Mouse (Mus musculus) kidney, postnatal 14 days (tissue): Measurements from ENCODE around the gene Gm44965.
A peak's percentile ranks its signal among the peaks of the same experiment; 100 is the strongest.

Experiments used
- DNase-seq: peaks from one replicate; pipeline ENCODE4 v3.0.0; 2022; ENCODE audit warnings: mixed read lengths

Gm44965 gene

DNA sequence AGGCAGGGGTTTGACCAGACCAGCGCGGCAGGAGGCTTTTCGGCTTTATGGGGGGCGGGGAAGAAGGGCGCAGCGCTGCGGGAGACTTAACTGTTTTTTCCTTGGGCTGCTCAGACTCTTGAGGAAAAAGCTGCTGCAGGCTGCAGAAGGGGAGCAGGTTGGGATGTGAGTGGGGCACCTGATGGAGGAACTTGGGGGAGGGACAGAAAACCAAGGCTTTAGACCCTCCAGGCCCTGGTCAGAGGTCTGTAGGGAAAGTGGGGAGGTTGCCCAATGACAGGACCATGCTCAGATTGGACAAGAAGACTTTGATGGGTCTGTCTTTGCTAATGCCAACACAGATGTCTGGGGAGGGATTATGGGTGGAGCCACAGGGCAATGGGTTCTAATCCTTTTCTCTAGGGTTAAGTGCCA lies 33.8 kb downstream of the Gm44965 start:
- peak; percentile 44 for DNase-seq

DNA sequence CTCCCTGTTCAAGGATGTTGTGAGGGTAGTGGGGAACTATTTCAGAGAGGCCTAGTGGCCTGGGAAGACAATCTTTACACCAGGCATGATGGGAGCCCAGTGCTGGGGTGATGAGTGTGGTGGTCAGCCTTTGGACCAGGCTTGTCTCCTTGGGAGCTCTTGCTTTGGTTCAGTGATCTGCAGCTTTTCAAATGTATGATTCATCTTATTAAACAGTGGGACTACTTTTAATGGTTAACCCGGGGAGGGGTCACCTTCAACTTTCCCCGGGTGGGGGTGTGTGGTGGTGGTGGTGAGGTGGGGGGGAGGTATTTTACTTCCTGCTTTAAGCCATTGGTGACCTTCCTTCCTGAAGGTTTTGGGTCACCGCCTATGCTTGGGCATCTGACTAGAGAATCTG lies 34.6 kb downstream of the Gm44965 start:
- DNase-seq = peak; percentile 83

DNA sequence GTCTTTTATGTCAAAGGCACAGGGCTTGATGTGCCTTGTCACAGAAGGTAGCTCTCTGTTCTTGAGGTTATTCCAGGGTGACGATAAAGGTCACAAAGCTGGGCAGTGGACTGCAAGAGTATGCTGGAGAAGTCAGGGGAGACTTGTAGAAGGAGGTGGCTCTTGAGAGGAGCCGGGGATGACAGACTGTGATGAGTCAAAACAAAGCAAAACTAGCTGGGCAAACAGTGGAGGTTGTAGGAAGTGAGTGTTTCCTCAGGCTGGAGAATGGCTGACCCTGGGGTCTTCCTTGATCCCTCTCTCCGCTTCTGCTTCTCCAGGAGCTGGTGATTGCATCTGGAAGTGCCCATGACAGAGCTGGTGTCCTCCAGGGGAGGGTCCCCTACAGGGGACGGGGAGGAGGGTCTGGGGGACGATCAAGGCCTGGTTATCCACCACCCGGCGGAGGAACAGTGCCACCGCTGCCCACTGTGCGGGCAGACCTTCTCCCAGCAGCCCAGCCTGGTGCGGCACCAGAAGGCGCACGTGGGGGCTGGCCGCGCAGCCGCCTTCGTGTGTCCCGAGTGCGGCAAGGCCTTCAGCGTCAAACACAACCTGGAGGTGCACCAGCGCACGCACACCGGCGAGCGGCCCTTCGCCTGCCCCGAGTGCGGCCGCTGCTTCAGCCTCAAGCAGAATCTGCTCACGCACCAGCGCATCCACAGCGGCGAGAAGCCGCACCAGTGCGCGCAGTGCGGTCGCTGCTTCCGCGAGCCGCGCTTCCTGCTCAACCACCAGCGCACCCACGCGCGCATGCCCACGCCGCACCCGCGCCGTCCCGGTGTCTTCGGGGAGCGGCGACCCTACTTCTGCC lies 35.3 kb downstream of the Gm44965 start:
- DNase-seq = peak; percentile 55

DNA sequence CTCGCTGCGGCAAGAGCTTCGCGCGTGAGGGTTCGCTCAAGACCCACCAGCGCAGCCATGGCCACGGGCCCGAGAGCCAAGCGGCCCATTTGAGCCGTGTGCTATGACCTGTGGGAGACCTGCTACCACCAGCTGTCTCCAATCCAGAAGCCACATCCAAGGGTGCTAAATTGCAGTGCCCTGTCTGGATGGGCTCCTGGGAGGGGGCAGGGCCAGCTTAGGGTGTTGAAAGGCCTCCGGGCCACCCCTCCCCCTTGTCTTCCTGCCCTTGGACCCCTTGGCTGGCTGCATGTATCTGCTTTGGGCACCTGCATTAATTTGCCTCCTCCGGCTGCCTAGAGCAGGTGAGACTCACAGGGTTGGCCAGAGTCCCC lies 35.9 kb downstream of the Gm44965 start:
- peak; percentile 76 for DNase-seq

DNA sequence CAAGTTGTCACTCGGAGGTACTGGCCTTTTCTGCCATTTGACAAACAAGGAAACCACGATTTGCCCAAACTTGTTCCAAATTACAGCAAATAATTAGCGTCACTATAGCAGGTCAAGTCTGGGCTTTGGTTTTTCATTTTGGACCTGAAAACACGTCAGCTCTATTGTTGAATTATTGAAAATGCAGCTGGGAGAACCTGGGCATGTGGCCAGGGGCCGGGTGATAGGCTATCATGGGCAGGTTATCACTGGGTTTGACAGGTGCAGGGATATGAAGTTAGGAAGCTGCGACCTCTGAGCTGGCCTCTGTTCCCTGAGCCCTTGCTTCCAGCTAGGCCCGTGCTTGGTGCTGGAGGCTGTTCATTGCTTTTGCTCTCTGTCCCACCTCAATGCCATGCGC lies 37.1 kb downstream of the Gm44965 start:
- no peak for DNase-seq

DNA sequence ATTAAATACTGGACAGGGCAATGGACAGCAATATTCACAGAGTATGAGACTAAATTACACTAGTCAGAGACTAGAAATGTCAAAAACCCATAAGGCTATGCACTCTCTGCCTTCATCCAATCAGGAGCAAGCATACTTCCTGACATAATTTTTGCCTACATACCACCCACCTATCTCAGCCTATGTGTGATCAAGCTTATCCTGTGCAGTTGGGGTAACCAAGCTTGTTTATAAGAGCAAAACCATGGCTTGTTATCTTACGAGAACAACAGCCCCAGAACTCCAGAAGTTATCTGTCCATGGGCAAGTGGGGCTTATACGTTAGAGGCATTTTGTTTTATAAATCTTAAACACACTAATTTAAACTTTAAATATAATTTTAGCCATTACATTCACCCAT lies 41.4 kb downstream of the Gm44965 start:
- DNase-seq = no peak

DNA sequence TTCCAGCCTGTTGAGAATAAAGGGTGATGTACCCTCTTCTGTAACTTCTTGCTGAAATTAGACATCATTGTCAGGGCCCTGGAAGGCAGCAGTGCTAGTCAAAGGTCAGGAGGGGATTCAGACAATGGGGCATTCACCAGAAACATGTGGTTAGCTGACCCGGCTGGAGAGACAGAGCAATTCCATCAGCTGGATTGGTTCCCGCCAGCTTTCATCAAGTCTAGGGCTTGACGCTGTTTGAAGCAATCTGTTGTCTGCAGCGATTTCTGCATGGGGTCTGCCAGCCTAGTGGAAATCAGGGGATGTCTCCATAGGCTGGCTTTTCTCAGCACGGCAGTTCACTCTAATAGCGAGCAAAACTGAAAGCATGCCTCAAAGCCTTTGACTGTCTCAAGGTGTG lies 42.8 kb downstream of the Gm44965 start:
- no peak for DNase-seq

DNA sequence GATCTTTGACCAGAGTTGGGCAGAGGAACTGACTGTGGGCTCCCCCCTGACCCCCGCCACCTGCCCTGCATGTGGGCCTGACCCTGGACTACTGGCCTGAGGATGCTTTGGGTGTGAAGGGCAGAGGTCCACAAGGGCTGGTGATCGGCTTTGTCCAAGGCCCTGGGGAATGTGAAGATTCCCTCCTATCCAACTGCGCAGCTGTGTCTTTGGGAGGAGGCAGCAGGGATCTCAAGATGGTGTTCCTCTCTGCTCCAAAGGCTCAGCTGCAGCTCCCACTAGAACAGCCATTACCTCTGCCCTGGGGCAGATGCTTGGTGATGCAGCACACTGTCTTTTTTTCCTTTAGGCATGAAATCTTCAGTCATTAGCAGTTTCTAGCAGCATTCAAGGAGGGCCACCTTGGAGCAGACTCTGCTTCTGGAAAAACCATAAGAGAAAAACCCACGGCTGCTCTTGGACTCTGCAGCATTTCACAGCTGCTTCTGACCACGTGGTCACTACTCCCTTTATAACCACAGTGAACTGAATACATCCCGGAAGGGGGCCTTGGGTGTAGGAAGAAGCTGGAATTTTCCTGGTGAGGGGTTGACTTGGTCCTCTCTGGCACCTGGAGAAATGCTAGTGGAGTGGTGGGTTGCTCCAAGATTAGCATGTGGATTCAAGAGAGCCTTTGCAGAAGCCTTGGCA lies 44.2 kb downstream of the Gm44965 start:
- DNase-seq = no peak

DNA sequence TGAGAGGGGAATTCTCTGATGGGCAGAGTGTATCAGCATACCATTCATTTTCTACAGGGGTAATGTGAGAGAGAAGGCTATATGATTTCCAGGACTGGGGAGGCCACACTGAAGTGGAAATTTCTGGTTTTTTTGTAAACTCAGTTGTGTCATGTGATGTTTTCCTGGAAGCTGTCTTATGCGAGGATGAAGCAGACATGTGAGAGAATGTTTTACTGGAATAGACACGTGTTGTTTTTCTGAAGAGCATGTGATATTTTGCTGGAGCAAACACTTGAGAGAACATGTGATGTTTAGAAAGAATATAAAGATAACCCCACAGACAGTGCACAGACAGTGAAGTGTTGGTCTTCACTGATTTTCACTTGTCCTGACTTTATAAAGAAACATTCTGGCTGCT lies 44.8 kb downstream of the Gm44965 start:
- no peak for DNase-seq

DNA sequence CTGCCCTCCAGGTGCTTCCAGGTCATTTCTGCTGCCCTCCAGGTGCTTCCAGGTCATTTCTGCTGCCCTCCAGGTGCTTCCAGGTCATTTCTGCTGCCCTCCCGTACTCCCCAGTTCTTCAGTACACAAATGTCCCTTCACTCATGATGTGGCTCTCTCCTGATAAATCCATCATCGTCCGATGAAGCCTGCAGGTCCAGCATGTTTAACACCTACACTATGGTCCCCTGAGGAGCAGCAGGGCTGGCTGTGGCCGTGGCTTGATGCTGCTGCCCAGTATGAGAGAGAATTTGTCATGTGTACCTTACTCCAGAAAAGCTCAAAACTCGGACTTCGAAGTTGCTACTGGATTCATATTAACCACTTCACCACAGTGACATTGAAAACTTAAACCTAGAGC lies 47.6 kb downstream of the Gm44965 start:
- DNase-seq = no peak

DNA sequence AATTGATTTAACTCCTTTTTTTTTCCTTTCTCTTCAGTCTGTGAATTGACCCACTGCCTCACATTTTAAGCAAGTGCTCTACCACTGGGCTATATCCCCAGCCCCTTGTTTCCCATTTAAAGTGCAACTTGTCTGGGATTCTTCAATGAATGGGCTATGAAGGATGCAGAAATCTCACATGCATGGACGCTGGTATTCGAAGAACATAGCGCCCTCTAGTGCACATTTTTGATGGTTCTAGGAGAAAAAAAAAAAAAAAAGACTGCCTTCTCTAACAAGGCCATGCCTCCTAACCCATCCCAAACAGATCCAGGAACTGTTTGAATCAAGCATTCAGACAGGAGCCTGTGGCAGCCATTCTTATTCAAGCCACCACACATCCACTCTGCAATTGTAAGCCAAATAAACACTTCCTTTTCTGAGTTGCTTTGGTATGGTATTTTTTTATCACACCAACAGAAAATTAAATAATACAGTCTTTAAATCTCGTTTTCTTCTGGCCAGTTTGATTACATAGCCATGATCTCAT lies 49.1 kb downstream of the Gm44965 start:
- peak; percentile 61 for DNase-seq

DNA sequence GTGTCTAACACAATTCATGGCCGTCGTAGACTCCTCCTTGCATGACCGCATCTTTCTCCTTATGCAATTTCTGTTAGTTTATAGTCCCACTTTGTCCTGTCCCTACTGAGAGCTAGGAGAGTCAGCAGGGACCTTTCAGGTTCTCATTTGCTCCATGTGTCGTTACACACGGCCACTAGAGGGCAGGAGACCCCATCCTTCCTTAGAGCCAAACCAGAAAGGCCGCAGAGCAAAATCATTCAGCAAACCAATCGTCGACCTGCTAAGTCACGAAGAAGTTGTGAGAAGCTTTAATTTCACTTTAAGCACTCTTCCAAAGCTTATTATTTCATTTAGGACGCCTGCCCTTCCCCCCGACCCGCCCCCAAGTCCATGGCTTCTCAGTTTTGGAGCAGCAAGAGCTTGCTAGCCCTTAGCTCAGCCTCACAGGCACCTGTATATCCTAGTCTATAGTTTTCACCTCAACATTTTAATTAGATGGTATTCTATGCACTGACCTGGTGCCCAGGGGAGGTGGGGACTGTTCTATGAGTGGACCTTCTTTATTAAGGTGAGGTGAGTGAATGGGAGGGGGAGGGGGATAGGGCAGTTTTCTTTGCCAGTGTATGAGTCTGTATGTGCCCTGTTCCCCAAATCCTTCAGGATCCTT lies 52.0 kb downstream of the Gm44965 start:
- DNase-seq = peak; percentile 83

DNA sequence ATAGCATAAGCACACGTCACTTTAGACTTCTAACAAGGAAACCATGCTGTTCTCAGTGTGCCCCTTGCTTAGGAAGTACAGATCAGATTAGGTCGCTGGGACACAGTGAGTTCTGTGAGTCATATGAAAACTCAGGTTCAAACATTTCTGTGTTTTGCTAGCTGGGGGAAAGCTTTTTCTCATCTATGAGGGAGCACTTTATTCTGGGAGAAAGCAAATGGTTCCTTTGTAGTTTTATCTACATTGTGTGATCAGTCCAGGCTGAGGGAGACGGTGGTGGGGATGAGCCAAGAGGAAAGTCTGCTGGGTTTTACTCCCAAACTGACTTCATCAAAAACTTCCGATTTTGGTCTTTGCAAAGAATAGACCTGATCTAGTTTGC lies 52.6 kb downstream of the Gm44965 start:
- DNase-seq = no peak

DNA sequence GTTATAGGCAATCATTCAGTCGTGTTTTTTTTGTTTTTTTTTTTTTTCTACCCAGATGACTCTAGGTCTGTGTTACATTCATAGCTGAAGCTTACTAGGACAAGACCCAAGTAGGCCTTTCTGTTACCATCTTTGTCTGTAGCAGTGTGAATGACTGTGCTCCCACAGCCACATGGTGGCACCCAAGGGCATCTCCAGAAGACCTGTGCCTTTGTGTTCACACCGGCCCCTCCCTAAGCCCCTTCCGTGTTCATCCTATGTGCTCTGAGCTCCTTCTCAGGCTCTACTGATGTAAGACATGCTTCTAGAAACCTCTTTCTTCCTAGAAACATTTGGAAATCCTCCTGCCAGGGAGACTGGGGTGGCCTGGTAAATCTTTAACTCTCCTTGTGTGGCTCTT lies 53.3 kb downstream of the Gm44965 start, which contains the start of gene Gimap8:
Gene Gimap8 (plus strand): TSS at position 240 of the 400 bp plus-strand sequence.
- peak; percentile 84 for DNase-seq

DNA sequence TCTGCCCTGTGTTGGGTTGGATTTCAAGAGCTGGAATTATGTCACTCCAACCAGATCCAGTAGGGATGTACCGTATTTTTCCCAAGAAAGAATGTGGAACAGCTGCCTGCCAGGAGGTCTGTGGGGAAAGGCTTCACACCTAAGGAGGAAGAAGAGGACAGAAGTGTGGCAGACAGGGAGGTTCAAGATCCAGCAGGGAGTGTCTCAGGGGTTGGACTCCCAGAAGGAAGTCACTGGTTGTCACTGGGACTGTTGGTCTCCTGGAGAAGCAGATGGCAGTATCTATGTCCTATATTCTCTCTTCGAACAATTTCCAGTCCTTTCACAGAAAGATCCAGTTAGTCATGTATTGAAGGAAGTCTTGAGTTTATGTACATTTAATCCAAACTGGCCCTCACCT lies 53.9 kb downstream of the Gm44965 start:
- no peak for DNase-seq

DNA sequence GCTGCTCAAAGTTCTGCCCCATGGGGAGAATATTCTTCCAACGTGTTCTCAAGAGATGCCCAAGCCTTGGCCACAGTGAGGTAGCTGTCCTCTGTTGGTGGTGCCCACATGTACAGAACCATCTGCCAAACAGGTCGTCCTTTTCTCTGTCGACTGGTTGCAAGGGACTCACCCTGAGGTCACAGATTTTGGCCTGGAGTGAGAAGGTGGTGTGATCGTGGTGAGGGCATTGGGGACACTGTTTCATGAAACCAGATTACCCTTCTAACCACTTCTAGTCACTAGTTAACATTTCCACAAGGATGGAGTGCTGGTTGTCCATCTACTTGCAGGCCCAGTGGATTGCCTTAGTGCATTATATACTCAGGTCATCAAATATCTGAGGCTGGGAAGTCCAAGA lies 55.0 kb downstream of the Gm44965 start:
- DNase-seq = peak; percentile 28

DNA sequence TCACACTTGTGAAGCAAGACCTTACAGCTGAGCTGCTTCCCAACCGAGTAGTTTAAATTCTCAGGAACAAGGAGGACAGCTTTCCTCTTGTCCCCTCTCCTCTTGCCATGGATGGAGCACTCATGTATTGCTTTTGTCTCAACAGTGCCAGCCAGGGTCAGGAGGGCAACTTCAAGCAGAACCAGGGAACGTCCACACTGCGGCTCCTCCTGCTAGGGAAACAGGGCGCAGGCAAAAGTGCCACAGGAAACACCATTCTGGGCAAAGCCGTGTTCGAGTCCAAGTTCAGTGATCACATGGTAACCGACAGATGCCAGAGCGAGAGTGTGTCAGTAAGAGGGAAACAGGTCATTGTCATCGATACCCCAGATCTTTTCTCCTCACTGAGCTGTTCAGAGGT lies 56.3 kb downstream of the Gm44965 start:
- no peak for DNase-seq

DNA sequence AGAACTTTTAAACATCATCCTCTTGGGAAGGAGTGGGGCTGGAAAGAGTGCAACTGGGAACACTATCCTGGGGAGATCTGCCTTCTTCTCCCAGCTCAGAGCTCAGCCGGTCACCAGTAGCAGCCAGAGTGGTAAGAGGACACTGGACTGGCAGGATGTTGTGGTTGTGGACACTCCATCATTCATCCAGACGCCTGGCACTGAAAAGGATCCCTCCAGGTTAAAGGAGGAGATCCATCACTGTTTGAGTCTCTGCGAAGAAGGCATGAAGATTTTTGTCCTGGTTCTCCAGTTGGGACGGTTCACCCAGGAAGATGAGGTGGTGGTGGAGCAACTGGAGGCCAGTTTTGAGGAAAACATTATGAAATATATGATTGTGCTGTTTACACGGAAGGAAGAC lies 65.0 kb downstream of the Gm44965 start:
- DNase-seq = no peak

DNA sequence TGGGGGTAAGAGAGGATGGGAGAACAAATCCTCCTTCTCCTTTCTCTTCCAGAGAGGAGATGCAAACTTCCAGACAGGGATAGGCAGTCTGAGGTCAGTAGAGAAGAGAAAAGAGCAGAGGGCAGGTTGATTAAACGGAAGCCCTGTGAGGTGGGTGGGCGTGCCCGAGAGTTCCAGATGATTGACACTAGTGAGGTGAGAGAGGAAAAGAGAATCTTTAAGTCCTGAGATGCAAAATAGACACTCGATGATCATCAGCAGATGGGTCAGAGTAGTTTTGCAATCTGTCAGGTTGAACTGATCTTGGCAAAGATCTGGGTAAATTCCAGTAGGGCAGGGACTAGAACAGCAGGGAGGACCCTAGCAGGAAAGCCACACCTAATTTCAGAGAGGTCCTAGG lies 71.0 kb downstream of the Gm44965 start:
- DNase-seq = no peak

DNA sequence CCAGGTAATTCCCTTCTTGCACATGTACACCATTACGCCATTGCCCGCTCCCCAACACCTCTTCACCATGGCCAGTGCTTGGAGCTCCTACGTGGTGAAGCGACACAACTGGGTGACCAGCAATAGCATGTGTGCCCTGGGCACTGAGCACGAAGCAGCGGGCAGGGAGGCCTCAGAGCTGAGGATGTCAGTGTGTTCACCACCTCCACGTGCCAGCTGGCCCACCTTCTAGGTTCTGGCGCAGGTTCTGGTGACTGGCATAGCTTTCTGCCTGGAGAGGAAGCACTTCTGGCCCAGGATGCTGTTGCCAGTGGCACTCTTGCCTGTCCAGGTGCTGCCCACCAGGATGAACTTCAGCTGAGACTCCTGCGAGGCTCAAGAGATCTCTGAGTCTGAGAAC lies 71.7 kb downstream of the Gm44965 start:
- no peak for DNase-seq

DNA sequence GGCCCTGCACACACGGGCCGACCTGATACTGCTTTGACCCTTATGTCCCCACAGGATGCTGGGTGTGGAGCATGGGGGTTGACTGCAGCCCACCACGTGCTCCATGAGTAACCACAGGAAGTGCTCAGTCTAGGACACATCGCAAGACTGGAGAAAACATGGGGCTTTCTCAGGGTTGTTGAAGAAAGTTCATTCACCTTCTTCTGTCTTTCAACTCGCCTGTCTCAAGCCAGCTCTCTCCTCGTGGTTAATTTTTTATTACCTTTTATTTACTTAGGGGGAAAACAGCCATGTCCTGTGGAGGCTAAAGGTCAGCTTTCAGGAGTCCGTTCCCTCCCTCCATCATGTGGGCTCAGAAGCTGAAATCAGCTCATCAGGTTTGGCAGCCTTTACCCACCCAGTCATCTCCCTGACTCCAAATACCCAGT lies 72.4 kb downstream of the Gm44965 start:
- DNase-seq = peak; percentile 61

DNA sequence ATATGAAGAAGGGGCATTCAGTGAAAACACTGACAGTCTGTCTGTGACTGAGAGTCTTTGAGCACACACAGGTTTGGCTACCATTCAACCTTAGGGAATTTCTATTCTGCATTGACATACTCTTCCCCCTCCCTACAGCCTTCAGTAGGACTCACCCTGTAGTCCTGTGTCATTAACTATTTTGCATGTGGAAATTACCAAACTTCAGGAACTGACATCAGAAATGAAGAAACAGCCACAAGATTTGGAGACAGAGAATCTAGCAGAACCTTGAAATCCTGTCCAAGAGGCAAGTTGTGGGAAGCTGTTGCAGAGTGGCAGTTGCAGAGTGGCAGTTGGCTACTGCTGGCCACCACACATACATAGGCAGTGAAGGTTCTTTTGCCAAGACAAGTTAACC lies 74.3 kb downstream of the Gm44965 start:
- no peak for DNase-seq
